Mouse (Mus musculus) ovary, postnatal 14 days (tissue): ENCODE results near the gene Sox13.

Experiments used
- DNase-seq: peaks from one replicate; pipeline ENCODE4 v3.0.0; 2022; ENCODE audit warnings: low spot score

The Sox13 gene

GRCm38 (mm10) chr1:133424547-133425140 is 467 bp upstream of the Sox13 start:
- DNase-seq = no peak

GRCm38 (mm10) chr1:133423166-133423542 is 1.0 kb downstream of the Sox13 start:
- DNase-seq = no peak

GRCm38 (mm10) chr1:133422615-133423161 is 1.5 kb downstream of the Sox13 start:
- no peak for DNase-seq

- no peak for DNase-seq
Observed at GRCm38 (mm10) chr1:133421975-133422570, 2.1 kb downstream of the Sox13 start.

GRCm38 (mm10) chr1:133421061-133421460 is 3.1 kb downstream of the Sox13 start:
- DNase-seq = no peak

- DNase-seq = no peak
Observed at GRCm38 (mm10) chr1:133420491-133420890, 3.7 kb downstream of the Sox13 start.

GRCm38 (mm10) chr1:133419178-133419834 is 4.9 kb downstream of the Sox13 start:
- no peak for DNase-seq

GRCm38 (mm10) chr1:133418164-133418800 is 5.9 kb downstream of the Sox13 start:
- peak; percentile 65 for DNase-seq

GRCm38 (mm10) chr1:133417539-133417938 is 6.6 kb downstream of the Sox13 start:
- no peak for DNase-seq

GRCm38 (mm10) chr1:133417113-133417512 is 7.1 kb downstream of the Sox13 start:
- DNase-seq = no peak

- no peak for DNase-seq
Observed at GRCm38 (mm10) chr1:133416472-133416871, 7.7 kb downstream of the Sox13 start.

GRCm38 (mm10) chr1:133415505-133415904 is 8.7 kb downstream of the Sox13 start:
- DNase-seq = no peak

GRCm38 (mm10) chr1:133415086-133415485 is 9.1 kb downstream of the Sox13 start:
- DNase-seq = no peak

- no peak for DNase-seq
Observed at GRCm38 (mm10) chr1:133412941-133413340, 11.2 kb downstream of the Sox13 start.

GRCm38 (mm10) chr1:133411506-133412147 is 12.6 kb downstream of the Sox13 start:
- no peak for DNase-seq

GRCm38 (mm10) chr1:133409786-133410185 is 14.4 kb downstream of the Sox13 start:
- no peak for DNase-seq

- DNase-seq = no peak
Observed at GRCm38 (mm10) chr1:133408880-133409516, 15.2 kb downstream of the Sox13 start.

GRCm38 (mm10) chr1:133408321-133408720 is 15.9 kb downstream of the Sox13 start:
- no peak for DNase-seq

GRCm38 (mm10) chr1:133407436-133407835 is 16.7 kb downstream of the Sox13 start:
- no peak for DNase-seq

GRCm38 (mm10) chr1:133406614-133407013 is 17.6 kb downstream of the Sox13 start:
- DNase-seq = no peak

GRCm38 (mm10) chr1:133404005-133404404 is 20.2 kb downstream of the Sox13 start:
- DNase-seq = no peak
